Mouse (Mus musculus) hindbrain, embryonic 11.5 days (tissue): ENCODE measurements around the gene Gemin7. TPM values are rescaled to one million over a fixed set of nuclear protein-coding genes. Genes with fewer than 3 reads are reported as not detected.

Experiments used
- polyA plus RNA-seq: library from polyadenylated mRNA; unstranded; fragments of >200 nt; fragmentation: Nextera tagmentation; extraction: Ambion mirVana; gene quantifications from 2 replicates; pipeline ENCODE4 v1.2.1, GENCODE M21; 2014

The Gemin7 gene
- polyA plus RNA-seq, 1 experiment from 2014 or later, result 173 TPM

Other genes starting within 250 kb of the Gemin7 start
- 108 and 112 TPM in 2 replicates for gene Ercc1, start 232.8 kb downstream of the Gemin7 start, polyA plus RNA-seq
- 14.7 and 15.2 TPM in 2 replicates for gene Cd3eap, start 218.1 kb downstream of the Gemin7 start, polyA plus RNA-seq
- gene Ppp1r13l, start 217.8 kb downstream of the Gemin7 start, polyA plus RNA-seq, result 3.2 and 5.0 TPM in 2 replicates
- gene Ercc2, start 195.6 kb downstream of the Gemin7 start, polyA plus RNA-seq, result 7.7 and 8.7 TPM in 2 replicates
- 2.3 TPM in 2 replicates for gene Klc3, start 173.5 kb downstream of the Gemin7 start, polyA plus RNA-seq
- 0.13 TPM in 1 of 2 replicates, not detected in the other for gene Ckm, start 172.8 kb downstream of the Gemin7 start, polyA plus RNA-seq
- 11.5 and 13.3 TPM in 2 replicates for gene Mark4, start 118.8 kb downstream of the Gemin7 start, polyA plus RNA-seq
- gene Exoc3l2, start 114.3 kb downstream of the Gemin7 start, polyA plus RNA-seq, result 0.66 and 0.76 TPM in 2 replicates
- 2.4 and 2.5 TPM in 2 replicates for gene Bloc1s3, start 69.2 kb downstream of the Gemin7 start, polyA plus RNA-seq
- 45.7 and 49.8 TPM in 2 replicates for gene Trappc6a, start 69.2 kb downstream of the Gemin7 start, polyA plus RNA-seq
- 0.10 and 0.17 TPM in 2 replicates for gene Nkpd1, start 59.8 kb downstream of the Gemin7 start, polyA plus RNA-seq
- gene Ppp1r37, start 14.5 kb downstream of the Gemin7 start, polyA plus RNA-seq, result 4.2 and 5.8 TPM in 2 replicates
- 0.22 and 0.38 TPM in 2 replicates for gene Zfp296, start 308 bp downstream of the Gemin7 start, polyA plus RNA-seq
- 49.8 and 50.5 TPM in 2 replicates for gene Clasrp, start 26.9 kb upstream of the Gemin7 start, polyA plus RNA-seq
- 3.7 and 3.9 TPM in 2 replicates for gene Relb, start 51.8 kb upstream of the Gemin7 start, polyA plus RNA-seq
- gene Clptm1, start 87.4 kb upstream of the Gemin7 start, polyA plus RNA-seq, result 86.2 and 94.4 TPM in 2 replicates
- 0.33 TPM in 1 of 2 replicates, not detected in the other for gene Apoc2, start 100.3 kb upstream of the Gemin7 start, polyA plus RNA-seq
- gene Gm44805, start 103.8 kb upstream of the Gemin7 start, polyA plus RNA-seq, result not detected in 2 replicates
- not detected in 2 replicates for gene Apoc4, start 103.9 kb upstream of the Gemin7 start, polyA plus RNA-seq
- 3.0 and 3.4 TPM in 2 replicates for gene Apoc1, start 115.1 kb upstream of the Gemin7 start, polyA plus RNA-seq
- gene Apoe, start 121.6 kb upstream of the Gemin7 start, polyA plus RNA-seq, result 192 and 221 TPM in 2 replicates
- gene Tomm40, start 137.8 kb upstream of the Gemin7 start, polyA plus RNA-seq, result 113 and 129 TPM in 2 replicates
- 52.5 and 60.3 TPM in 2 replicates for gene Nectin2, start 172.9 kb upstream of the Gemin7 start, polyA plus RNA-seq
- 20.6 and 22.1 TPM in 2 replicates for gene Bcam, start 193.4 kb upstream of the Gemin7 start, polyA plus RNA-seq
- gene Cblc, start 219.2 kb upstream of the Gemin7 start, polyA plus RNA-seq, result 0.59 and 0.63 TPM in 2 replicates
- 0.26 and 0.33 TPM in 2 replicates for gene Bcl3, start 245.2 kb upstream of the Gemin7 start, polyA plus RNA-seq